Mouse (Mus musculus): ENCODE measurements at regions not wholly inside any gene's neighbourhood (a gene's known extent, or its start where the extent isn't known, plus 50 kb on each side); places are given as distances from the start of the nearest gene placed in this dataset.

- H3K4me1 ChIP-seq (ENCODE audit: control insufficient read depth, insufficient read depth, low read length) = no peaks in the 10 kb centered on the region
- no peak overlapping the region for H3K27ac ChIP-seq (ENCODE audit: insufficient read depth, low read length)
- TF ChIP-seq CTCF (IDR thresholded peaks at IDR 0.05; ENCODE audit: borderline replicate concordance, insufficient read depth, low read length) = no peak
- TF ChIP-seq POLR2A (IDR thresholded peaks at IDR 0.05; ENCODE audit: low read depth, low read length) = no peak
- no peak overlapping the region for H3K4me3 ChIP-seq (ENCODE audit: insufficient read depth, low read length)
Measured at GRCm38 (mm10) chr10:118004362-118004958, 137.2 kb upstream of the Mdm1 start.

DNA sequence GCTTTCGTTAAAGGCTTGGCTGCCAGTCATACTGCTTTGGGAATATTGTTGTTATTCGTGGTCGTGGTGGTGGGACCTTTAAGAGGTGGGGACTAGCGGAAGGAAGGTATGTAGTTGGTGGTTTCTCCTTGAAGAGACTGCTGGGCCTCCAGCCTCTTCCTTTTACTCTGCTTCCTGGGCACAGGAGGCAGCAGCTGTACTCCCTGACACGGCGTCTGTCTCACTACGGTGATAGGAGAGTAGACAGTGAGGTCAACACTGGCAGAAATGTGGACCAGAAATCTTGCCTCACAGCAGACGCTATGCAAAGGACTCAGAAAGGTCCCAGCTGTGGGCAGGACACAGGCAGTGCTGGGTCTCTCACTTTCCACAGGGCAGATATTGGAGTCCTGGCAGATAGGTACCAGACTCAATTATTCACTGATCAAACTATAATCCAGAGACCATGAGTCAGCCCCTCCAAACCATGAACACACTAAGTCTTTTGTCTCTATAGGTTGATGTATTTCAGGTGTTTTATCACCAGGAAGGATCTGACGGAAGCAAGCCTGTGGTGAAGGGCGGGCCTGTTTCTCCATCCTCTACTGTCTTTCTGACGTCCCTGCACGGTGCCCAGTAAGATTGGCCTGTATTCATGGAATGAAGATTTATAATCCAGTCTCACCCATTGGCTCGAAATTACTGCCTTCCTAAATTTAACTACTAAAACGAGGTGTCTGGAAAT is 134.6 kb upstream of the Mdm1 start:
- TF ChIP-seq CTCF (IDR thresholded peaks at IDR 0.05; ENCODE audit: borderline replicate concordance, insufficient read depth, low read length) (no peak), POLR2A (IDR thresholded peaks at IDR 0.05; ENCODE audit: low read depth, low read length) (no peak)
- Histone ChIP-seq H3K27ac (ENCODE audit: insufficient read depth, low read length) (no peak overlapping the region), H3K4me1 (ENCODE audit: control insufficient read depth, insufficient read depth, low read length) (no peaks in the 10 kb centered on the region), H3K4me3 (ENCODE audit: insufficient read depth, low read length) (no peak overlapping the region)

DNA sequence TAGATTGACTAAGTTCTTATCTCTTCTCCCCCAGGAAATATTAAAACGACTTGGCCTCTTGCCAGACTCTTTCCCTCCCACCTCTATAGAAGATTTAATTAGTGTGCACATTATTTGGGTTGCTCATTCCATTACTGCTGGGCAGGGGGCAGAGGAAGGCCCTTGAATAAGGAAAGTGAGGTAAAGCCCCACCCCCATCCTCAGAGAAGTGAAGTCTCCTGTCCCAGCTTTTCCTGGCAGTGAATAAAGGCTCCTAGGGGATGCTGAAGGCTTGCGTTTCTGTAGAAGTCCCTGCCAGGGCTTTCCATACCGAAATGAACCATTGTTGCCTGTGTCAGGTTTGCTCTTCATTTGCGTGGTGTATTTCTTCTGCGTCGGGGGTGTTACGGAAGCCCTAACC is 133.8 kb upstream of the Mdm1 start:
- TF ChIP-seq POLR2A (IDR thresholded peaks at IDR 0.05; ENCODE audit: low read depth, low read length) (no peak), CTCF (IDR thresholded peaks at IDR 0.05; ENCODE audit: borderline replicate concordance, insufficient read depth, low read length) (no peak)
- Histone ChIP-seq H3K4me3 (ENCODE audit: insufficient read depth, low read length) (no peak overlapping the region), H3K27ac (ENCODE audit: insufficient read depth, low read length) (no peak overlapping the region), H3K4me1 (ENCODE audit: control insufficient read depth, insufficient read depth, low read length) (no peaks in the 10 kb centered on the region)

DNA sequence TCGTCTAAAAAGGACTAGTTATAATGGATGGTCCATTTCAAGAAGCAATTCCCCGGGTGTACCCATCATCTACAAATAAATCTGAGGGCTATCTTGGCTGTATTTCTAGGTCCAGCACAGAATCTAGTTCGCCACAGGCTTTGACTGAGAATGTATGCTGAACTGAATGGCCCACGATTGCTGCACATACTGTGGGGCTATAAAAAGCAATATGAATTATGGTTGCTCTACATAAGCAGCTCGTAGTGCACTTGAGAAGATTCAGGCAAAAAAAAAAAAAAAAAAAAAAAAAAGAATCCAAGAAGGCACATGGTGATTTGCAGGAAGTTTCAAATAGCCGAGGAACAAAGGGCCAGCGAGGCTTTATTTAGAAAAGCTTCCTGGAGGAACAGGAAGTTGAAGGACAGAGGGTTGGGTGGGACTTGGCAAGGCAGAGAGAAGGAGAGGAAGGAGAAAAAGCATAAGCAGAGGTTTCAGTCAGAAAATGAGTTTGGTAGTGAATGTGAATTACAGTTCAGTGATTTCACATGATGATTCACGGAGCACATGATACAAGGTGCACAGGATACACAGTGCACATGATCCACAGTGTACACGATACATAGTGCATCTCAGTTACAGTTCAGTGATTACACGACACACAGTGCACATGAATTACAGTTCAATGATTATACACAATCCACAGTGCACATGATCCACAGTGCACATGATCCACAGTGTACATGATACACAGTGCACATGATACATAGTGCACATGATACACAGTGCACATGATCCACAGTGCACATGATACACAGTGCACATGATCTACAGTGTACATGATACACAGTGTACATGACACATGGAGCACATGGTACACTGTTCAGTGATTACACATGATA is 129.7 kb upstream of the Mdm1 start:
- TF ChIP-seq CTCF (IDR thresholded peaks at IDR 0.05; ENCODE audit: borderline replicate concordance, insufficient read depth, low read length) (no peak), POLR2A (IDR thresholded peaks at IDR 0.05; ENCODE audit: low read depth, low read length) (no peak)
- Histone ChIP-seq H3K4me1 (ENCODE audit: control insufficient read depth, insufficient read depth, low read length) (no peaks in the 10 kb centered on the region), H3K4me3 (ENCODE audit: insufficient read depth, low read length) (no peak overlapping the region), H3K27ac (ENCODE audit: insufficient read depth, low read length) (no peak overlapping the region)

GRCm38 (mm10) chr10:118028831-118029230 is 112.8 kb upstream of the Mdm1 start:
- H3K4me3 ChIP-seq (ENCODE audit: insufficient read depth, low read length) = no peak overlapping the region
- no peak overlapping the region for H3K27ac ChIP-seq (ENCODE audit: insufficient read depth, low read length)
- no peak for TF ChIP-seq POLR2A (IDR thresholded peaks at IDR 0.05; ENCODE audit: low read depth, low read length)
- TF ChIP-seq CTCF (IDR thresholded peaks at IDR 0.05; ENCODE audit: borderline replicate concordance, insufficient read depth, low read length) = no peak
- H3K4me1 ChIP-seq (ENCODE audit: control insufficient read depth, insufficient read depth, low read length) = no peaks in the 10 kb centered on the region

GRCm38 (mm10) chr10:118034401-118034800 is 107.2 kb upstream of the Mdm1 start:
- Histone ChIP-seq H3K27ac (ENCODE audit: insufficient read depth, low read length) (no peak overlapping the region), H3K4me1 (ENCODE audit: control insufficient read depth, insufficient read depth, low read length) (no peaks in the 10 kb centered on the region), H3K4me3 (ENCODE audit: insufficient read depth, low read length) (no peak overlapping the region)
- no peak for TF ChIP-seq CTCF (IDR thresholded peaks at IDR 0.05; ENCODE audit: borderline replicate concordance, insufficient read depth, low read length)

- H3K4me3 ChIP-seq (ENCODE audit: insufficient read depth, low read length) = no peak overlapping the region
- H3K27ac ChIP-seq (ENCODE audit: insufficient read depth, low read length) = no peak overlapping the region
- TF ChIP-seq CTCF (IDR thresholded peaks at IDR 0.05; ENCODE audit: borderline replicate concordance, insufficient read depth, low read length) (no peak), POLR2A (IDR thresholded peaks at IDR 0.05; ENCODE audit: low read depth, low read length) (no peak)
- H3K4me1 ChIP-seq (ENCODE audit: control insufficient read depth, insufficient read depth, low read length) = no peaks in the 10 kb centered on the region
Measured at GRCm38 (mm10) chr10:118035035-118035434, 106.6 kb upstream of the Mdm1 start.

DNA sequence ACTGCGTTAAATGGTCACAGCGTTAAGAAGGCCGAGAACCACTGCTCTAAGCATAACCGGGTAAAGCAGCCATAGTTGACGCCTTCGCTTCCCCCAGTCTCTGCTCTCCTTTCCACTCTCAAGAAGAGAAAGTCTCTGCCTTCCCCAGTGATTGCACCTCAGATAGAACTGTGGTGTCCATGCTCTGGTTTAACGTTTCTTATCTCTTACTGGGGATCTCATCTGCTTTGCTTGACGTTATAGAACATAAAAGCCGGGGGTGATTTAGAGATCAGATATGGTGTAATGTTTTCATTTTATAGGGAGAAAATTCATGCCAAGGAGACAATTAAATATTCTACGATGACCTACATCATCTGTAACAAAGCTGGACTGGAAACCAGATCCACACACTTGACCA is 103.1 kb upstream of the Mdm1 start:
- no peak for TF ChIP-seq CTCF (IDR thresholded peaks at IDR 0.05; ENCODE audit: borderline replicate concordance, insufficient read depth, low read length)
- TF ChIP-seq POLR2A (IDR thresholded peaks at IDR 0.05; ENCODE audit: low read depth, low read length) = no peak
- Histone ChIP-seq H3K27ac (ENCODE audit: insufficient read depth, low read length) (no peak overlapping the region), H3K4me1 (ENCODE audit: control insufficient read depth, insufficient read depth, low read length) (no peaks in the 10 kb centered on the region), H3K4me3 (ENCODE audit: insufficient read depth, low read length) (no peak overlapping the region)

DNA sequence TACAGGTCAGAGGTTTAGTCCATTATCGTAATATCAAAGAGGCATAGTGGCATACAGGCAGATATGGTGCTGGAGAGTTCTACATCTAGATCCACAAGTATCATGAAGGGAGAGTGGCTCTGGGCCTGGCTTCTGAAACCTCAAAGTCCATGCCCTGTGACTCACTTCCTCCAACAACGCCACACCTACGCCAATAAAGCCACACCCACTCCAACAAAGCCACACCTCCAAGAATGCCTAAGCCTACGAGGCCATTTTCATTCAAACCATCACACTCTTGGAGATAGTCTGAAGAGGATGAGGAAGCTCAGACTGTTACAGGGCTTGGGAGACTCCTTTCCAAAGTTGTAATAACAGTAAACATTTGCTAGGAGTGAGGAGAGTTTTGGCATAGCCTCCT is 102.6 kb upstream of the Mdm1 start:
- H3K4me3 ChIP-seq (ENCODE audit: insufficient read depth, low read length) = no peak overlapping the region
- H3K27ac ChIP-seq (ENCODE audit: insufficient read depth, low read length) = no peak overlapping the region
- H3K4me1 ChIP-seq (ENCODE audit: control insufficient read depth, insufficient read depth, low read length) = no peaks in the 10 kb centered on the region
- TF ChIP-seq CTCF (IDR thresholded peaks at IDR 0.05; ENCODE audit: borderline replicate concordance, insufficient read depth, low read length) = no peak
- no peak for TF ChIP-seq POLR2A (IDR thresholded peaks at IDR 0.05; ENCODE audit: low read depth, low read length)

DNA sequence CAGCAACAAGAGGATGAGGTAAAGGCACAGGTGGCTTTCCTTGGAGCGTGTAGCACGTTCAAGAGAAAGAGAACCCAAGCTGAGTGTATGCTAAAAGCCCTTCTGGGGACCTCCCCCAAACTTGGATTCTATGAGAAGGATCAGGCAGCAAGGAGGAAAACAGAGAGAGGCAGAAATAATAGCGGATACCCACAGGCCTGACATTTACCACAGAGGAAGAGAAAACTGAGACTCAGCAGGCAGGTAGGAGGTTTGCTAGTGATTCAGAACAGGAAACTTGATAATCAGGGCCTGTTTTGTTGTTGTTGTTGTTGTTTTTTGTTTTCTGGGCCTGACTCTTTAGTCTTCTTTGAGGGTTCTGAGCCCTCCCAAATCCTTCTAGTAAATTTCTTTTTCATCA is 100.5 kb upstream of the Mdm1 start:
- H3K27ac ChIP-seq (ENCODE audit: insufficient read depth, low read length) = no peak overlapping the region
- TF ChIP-seq CTCF (IDR thresholded peaks at IDR 0.05; ENCODE audit: borderline replicate concordance, insufficient read depth, low read length) (no peak), POLR2A (IDR thresholded peaks at IDR 0.05; ENCODE audit: low read depth, low read length) (no peak)
- no peak overlapping the region for H3K4me3 ChIP-seq (ENCODE audit: insufficient read depth, low read length)
- no peaks in the 10 kb centered on the region for H3K4me1 ChIP-seq (ENCODE audit: control insufficient read depth, insufficient read depth, low read length)

Measured in embryonic fibroblast, embryonic 13.5 days (primary cell).